Mouse (Mus musculus) large intestine, adult 2 months (tissue): ENCODE data around the gene Smad6. TPM values are rescaled to one million over a fixed set of nuclear protein-coding genes. Genes with fewer than 3 reads are reported as not detected.
A peak's percentile ranks its signal among the peaks of the same experiment; 100 is the strongest.

Experiments used
- DNase-seq: peaks from one replicate; pipeline ENCODE4 v3.0.0-alpha.2; 2012; ENCODE audit warnings: low read depth, low spot score
- WGBS: fragments of 180-500 bp; shearing (Covaris S2); methylation state at CpG from one replicate; pipeline ENCODE4 v1.1.7; 2018; 5-methylcytosine and 5-hydroxymethylcytosine counted together
- polyA plus RNA-seq: library from polyadenylated mRNA; depleted of rRNA; stranded (reverse); fragments of >200 nt; gene quantifications from 2 replicates; pipeline ENCODE4 v1.2.3, GENCODE M21; 2012; rRNA removed

Gene Smad6
- polyA plus RNA-seq, 1 experiment: 14.6 TPM

GRCm38 (mm10) chr9:63927340-63928049 lies 94.4 kb downstream of the Smad6 start:
- WGBS: 23% methylated on average over 34 of the region's 34 CpGs
- DNase-seq: no peak

GRCm38 (mm10) chr9:63926377-63926776 lies 95.5 kb downstream of the Smad6 start:
- DNase-seq: no peak
- WGBS: 85% methylated on average over 7 of the region's 7 CpGs

- 52% methylated on average over 9 of the region's 9 CpGs for WGBS
- DNase-seq: no peak
Observed at GRCm38 (mm10) chr9:63923190-63923717, 98.6 kb downstream of the Smad6 start.

- DNase-seq: no peak
- WGBS: 89% methylated on average over 3 of the region's 3 CpGs
Observed at GRCm38 (mm10) chr9:63919708-63920107, 102.2 kb downstream of the Smad6 start.

GRCm38 (mm10) chr9:63919001-63919555 lies 102.8 kb downstream of the Smad6 start:
- no peak for DNase-seq
- 84% methylated on average over 18 of the region's 18 CpGs for WGBS

- peak; percentile 47 for DNase-seq
- 71% methylated on average over 4 of the region's 4 CpGs for WGBS
Observed at GRCm38 (mm10) chr9:63918245-63918644, 103.6 kb downstream of the Smad6 start.

- 62% methylated on average over 6 of the region's 6 CpGs for WGBS
- DNase-seq: no peak
Observed at GRCm38 (mm10) chr9:63916441-63916840, 105.4 kb downstream of the Smad6 start.

GRCm38 (mm10) chr9:63915976-63916375 lies 105.9 kb downstream of the Smad6 start:
- WGBS: 46% methylated on average over 5 of the region's 5 CpGs
- peak; percentile 32 for DNase-seq

GRCm38 (mm10) chr9:63914944-63915343 lies 106.9 kb downstream of the Smad6 start:
- WGBS: 73% methylated on average over 5 of the region's 5 CpGs
- DNase-seq: no peak

GRCm38 (mm10) chr9:63912051-63912450 lies 109.8 kb downstream of the Smad6 start:
- DNase-seq: no peak
- 26% methylated on average over 9 of the region's 9 CpGs for WGBS

- 8% methylated on average over 5 of the region's 5 CpGs for WGBS
- peak; percentile 16 for DNase-seq
Observed at GRCm38 (mm10) chr9:63909618-63910017, 112.2 kb downstream of the Smad6 start.

- DNase-seq: no peak
- 88% methylated on average over 2 of the region's 2 CpGs for WGBS
Observed at GRCm38 (mm10) chr9:63904543-63904942, 117.3 kb downstream of the Smad6 start.

Other genes starting within 250 kb of the Smad6 start
- gene Lctl, start 95.1 kb upstream of the Smad6 start, polyA plus RNA-seq: 1.2 and 1.4 TPM in 2 replicates
- gene Zwilch, start 151.0 kb upstream of the Smad6 start, polyA plus RNA-seq: 3.2 and 7.8 TPM in 2 replicates
- 479 and 572 TPM in 2 replicates for gene Rpl4, start 151.3 kb upstream of the Smad6 start, polyA plus RNA-seq
- 18.0 and 22.7 TPM in 2 replicates for gene Snapc5, start 157.2 kb upstream of the Smad6 start, polyA plus RNA-seq
- gene Uchl4, start 213.1 kb upstream of the Smad6 start, polyA plus RNA-seq: 0.12 and 0.31 TPM in 2 replicates
- 57.1 and 74.8 TPM in 2 replicates for gene Map2k1, start 231.6 kb upstream of the Smad6 start, polyA plus RNA-seq